Mouse (Mus musculus): ENCODE results near the gene 4933402N22Rik. TPM values are rescaled to one million over a fixed set of nuclear protein-coding genes. Genes with fewer than 3 reads are reported as not detected.
"Not testable (repeated sequence)": the region's sequence is repeated elsewhere in the genome, so short reads cannot be mapped to it uniquely, and the experiment has no call there.

4933402N22Rik gene
- polyA plus RNA-seq (2014; fragmentation: Nextera tagmentation; extraction: Ambion mirVana): not detected in 2 replicates

- not testable (repeated sequence) for H3K4me3 ChIP-seq (ENCODE audit: low read depth, low read length); H3K4me2 ChIP-seq; H3K27ac ChIP-seq (ENCODE audit: low read depth, low read length); DNase-seq (ENCODE audit: low spot score); H3K4me1 ChIP-seq (replicated peaks; ENCODE audit: control insufficient read depth, insufficient read depth, low read length); H3K36me3 ChIP-seq (ENCODE audit: control insufficient read depth, insufficient read depth, low read length); H3K27me3 ChIP-seq (replicated peaks; ENCODE audit: control insufficient read depth, insufficient read depth, low read length); H3K9me3 ChIP-seq (ENCODE audit: control insufficient read depth, low read length); ATAC-seq (replicated peaks; ENCODE audit: low FRiP score); H3K9ac ChIP-seq (ENCODE audit: low read depth, low read length)
- WGBS: no CpG with 5 or more reads among the region's 2 CpGs
These were observed at the start of gene 4933402N22Rik for GRCm38 (mm10) chr5:11917743-11918142. Gene 4933402N22Rik (plus strand): TSS chr5:11918043.

GRCm38 (mm10) chr5:11923790-11924189, 5.9 kb downstream of the 4933402N22Rik start:
- H3K4me2 ChIP-seq; DNase-seq (ENCODE audit: low spot score); H3K4me3 ChIP-seq (ENCODE audit: low read depth, low read length); H3K27me3 ChIP-seq (replicated peaks; ENCODE audit: control insufficient read depth, insufficient read depth, low read length); H3K9ac ChIP-seq (ENCODE audit: low read depth, low read length); H3K27ac ChIP-seq (ENCODE audit: low read depth, low read length); H3K4me1 ChIP-seq (replicated peaks; ENCODE audit: control insufficient read depth, insufficient read depth, low read length); ATAC-seq (replicated peaks; ENCODE audit: low FRiP score); H3K36me3 ChIP-seq (ENCODE audit: control insufficient read depth, insufficient read depth, low read length); H3K9me3 ChIP-seq (ENCODE audit: control insufficient read depth, low read length): not testable (repeated sequence)
- WGBS: 80% methylated on average over 2 of the region's 2 CpGs

Other genes starting within 250 kb of the 4933402N22Rik start
- not detected in 2 replicates for gene Gm8922, start 236.1 kb upstream of the 4933402N22Rik start, polyA plus RNA-seq (2014; fragmentation: Nextera tagmentation; extraction: Ambion mirVana)
- gene Gm8926, start 147.5 kb upstream of the 4933402N22Rik start, polyA plus RNA-seq (2014; fragmentation: Nextera tagmentation; extraction: Ambion mirVana): not detected in 2 replicates
- not detected in 2 replicates for gene Gm6465, start 72.5 kb upstream of the 4933402N22Rik start, polyA plus RNA-seq (2014; fragmentation: Nextera tagmentation; extraction: Ambion mirVana)

Measured in liver, embryonic 11.5 days (tissue).